Mouse (Mus musculus): Measurements from ENCODE around the gene Cst10. TPM values are rescaled to one million over a fixed set of nuclear protein-coding genes. Genes with fewer than 3 reads are reported as not detected.

Cst10 gene
- total RNA-seq (2018; cell fraction: chromatin; rRNA removed) = not detected
- total RNA-seq (2018; cell fraction: cytosol; rRNA removed) = not detected
- total RNA-seq (2018; cell fraction: nucleus; rRNA removed) = not detected
- polyA plus RNA-seq (2018) = not detected in 3 replicates

DNA sequence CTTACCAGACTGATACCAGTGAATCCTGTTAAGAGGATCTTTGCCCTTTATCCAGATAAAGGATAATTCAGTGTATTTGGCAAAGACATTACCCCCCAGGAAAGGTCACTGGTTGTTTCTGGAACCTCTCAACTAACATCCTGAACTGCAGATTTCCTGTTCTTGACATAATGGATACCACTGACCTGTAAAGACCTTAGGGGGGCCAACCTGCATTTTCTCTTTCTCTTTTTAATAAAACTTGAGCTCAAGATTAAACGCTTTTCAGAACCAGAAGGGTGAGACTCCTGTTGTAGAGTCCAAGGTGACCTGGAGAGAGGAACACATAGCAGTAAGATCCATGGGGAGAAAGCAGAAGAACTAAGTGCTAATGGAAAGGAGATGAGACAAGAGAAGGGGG, at the start of gene Cst10:
TSS of gene Cst10 (plus strand) at position 301 of the 400 bp plus-strand sequence.
- no peaks in the 10 kb centered on the region for H3K36me3 ChIP-seq (ENCODE audit: inconsistent target)
- H3K4me3 ChIP-seq (ENCODE audit: inconsistent target) = no peak within 1 kb of the TSS
- WGBS (ENCODE audit: missing documents) = 91% methylated on average over 1 of the region's 1 CpGs
- H3K27ac ChIP-seq = no peak within 1 kb of the TSS
- no peaks in the 10 kb centered on the region for H3K79me2 ChIP-seq (ENCODE audit: inconsistent target)

- WGBS (ENCODE audit: missing documents) = 29% methylated on average over 2 of the region's 3 CpGs
- no peak overlapping the region for H3K27ac ChIP-seq
- H3K4me3 ChIP-seq (ENCODE audit: inconsistent target) = no peak overlapping the region
- no peaks in the 10 kb centered on the region for H3K36me3 ChIP-seq (ENCODE audit: inconsistent target)
- H3K79me2 ChIP-seq (ENCODE audit: inconsistent target) = no peaks in the 10 kb centered on the region
These were observed 11.9 kb upstream of the Cst10 start for GRCm38 (mm10) chr2:149392951-149393350.

DNA sequence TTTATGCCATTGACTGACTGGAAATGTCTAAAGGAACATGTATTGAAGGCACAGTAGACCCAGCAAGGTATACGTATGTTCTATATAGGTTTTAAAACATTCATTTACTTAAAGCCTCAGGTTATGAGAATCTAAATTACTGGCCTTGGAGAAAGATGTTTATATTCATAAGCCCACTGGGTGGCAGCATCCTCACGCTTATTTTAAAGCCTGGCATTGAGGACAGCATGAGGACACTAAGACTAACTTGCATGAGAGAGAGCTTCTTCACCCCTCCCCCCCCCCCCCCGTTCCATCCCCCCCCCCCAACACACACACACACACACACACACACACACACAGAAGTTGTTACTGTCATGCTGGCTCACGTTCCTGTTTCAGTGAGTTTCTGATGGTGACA, 17.7 kb downstream of the Cst10 start:
- WGBS (ENCODE audit: missing documents) = 27% methylated on average over 3 of the region's 4 CpGs
- no peaks in the 10 kb centered on the region for H3K79me2 ChIP-seq (ENCODE audit: inconsistent target)
- H3K36me3 ChIP-seq (ENCODE audit: inconsistent target) = no peaks in the 10 kb centered on the region
- H3K27ac ChIP-seq = no peak overlapping the region
- H3K4me3 ChIP-seq (ENCODE audit: inconsistent target) = no peak overlapping the region

Data from macrophage (primary cell).